Mouse (Mus musculus): ENCODE measurements around the gene Nckap1l. TPM values are rescaled to one million over a fixed set of nuclear protein-coding genes. Genes with fewer than 3 reads are reported as not detected.

Gene Nckap1l
- polyA plus RNA-seq (2014; fragmentation: Illumina TruSeq; extraction: RNeasy Lipid Tissue Mini Kit (QIAGEN cat#74804); ENCODE audit: low replicate concordance): 7.4 TPM

GRCm38 (mm10) chr15:103453551-103454218 lies at the start of gene Nckap1l:
Gene Nckap1l (plus strand): TSS chr15:103453794.

GRCm38 (mm10) chr15:103430241-103430640 lies 23.4 kb upstream of the Nckap1l start, which contains the start of gene Gtsf1:
Gene Gtsf1 (minus strand): TSS chr15:103430470.

DNA sequence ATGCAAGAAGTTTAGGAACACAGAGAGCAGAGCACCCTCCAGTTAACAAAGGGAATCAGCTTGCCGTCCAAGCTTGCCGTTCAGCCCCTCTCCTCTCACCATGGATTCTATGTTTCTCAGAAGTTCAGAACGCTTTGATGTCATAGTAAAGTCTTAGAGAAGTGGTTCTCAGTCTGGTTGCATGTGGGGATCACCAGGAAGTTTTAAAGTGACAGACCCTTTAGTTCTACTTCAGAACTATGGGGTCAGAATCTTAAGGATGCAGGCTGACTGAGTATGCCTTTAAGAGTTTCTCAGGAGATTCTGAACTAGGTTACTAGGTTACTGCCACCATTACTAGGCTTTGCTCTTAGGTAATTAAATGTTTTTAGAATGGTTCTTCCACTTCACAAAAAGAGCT lies 5.2 kb upstream of the Nckap1l start, which contains the start of gene Gtsf2:
TSS of gene Gtsf2 (minus strand) at position 101 of the 400 bp plus-strand sequence.

DNA sequence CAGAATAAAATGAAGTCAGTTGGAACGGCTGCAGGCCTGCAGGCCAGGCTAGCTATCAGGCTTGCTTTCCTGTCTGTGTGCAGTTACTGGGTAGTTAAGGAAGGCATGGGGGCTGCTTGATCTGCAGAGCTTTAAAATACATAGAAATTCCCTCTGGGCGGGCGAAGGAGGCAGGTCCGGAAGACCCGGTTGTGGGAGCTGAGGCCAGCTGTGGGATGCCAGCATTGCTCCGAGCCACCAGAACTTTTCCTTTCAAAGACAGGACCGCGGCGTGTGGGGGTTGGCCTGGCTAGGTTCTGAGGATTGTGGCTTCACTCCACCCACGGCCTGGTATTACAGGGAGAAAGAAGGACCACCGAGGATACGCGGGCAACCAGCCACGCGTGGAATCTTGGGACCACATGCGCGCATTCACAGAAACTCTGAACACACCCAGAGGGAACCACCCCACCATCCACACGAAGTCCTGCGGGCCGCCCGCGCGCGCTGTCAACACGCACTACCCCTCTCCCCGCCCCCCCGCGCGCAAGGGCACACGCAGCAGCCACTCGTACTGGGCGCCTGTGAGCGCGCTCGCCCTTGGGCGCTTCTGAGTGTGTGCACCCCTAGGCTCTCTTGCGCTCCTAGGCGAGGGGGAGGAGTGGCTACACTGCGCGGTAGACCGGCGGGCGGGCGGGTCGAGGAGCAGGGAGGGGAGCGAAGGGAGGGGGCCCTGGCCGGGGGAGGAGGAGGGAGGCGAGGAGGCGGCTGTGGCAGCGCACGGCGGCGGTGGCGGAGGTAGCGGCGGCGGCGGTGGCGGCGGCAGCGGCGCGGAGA lies 49.0 kb downstream of the Nckap1l start, which contains the start of gene Pde1b:
TSS of gene Pde1b (plus strand) at position 600 of the 816 bp plus-strand sequence.

DNA sequence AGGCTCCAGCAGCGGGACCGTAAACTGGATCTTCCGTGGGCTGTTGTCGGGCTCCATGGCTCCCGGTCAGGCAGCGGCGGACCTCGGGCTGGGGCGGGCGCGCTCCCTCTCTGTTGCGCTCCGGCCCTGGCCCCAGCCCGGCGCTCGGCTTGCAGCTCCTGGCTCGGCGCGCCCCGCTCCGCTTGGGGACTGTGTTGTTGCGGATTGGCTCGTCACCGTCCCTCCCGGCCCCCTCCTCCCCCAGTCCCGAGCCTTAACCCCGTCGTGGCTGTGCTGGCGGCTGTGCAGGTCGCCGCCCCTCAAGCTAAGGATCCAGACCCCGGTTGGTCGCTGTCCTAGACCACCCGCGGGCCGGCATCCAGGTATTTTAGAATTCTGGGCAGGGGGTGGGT lies 84.2 kb downstream of the Nckap1l start, which contains the start of gene Ppp1r1a:
TSS of gene Ppp1r1a (minus strand) at position 182 of the 392 bp plus-strand sequence.

Other genes with a start within 250 kb of the Nckap1l start
- gene Cbx5, start 214.0 kb upstream of the Nckap1l start, polyA plus RNA-seq (2014; fragmentation: Illumina TruSeq; extraction: RNeasy Lipid Tissue Mini Kit (QIAGEN cat#74804); ENCODE audit: low replicate concordance): 48.7 TPM
- gene Hnrnpa1, start 213.4 kb upstream of the Nckap1l start, polyA plus RNA-seq (2014; fragmentation: Illumina TruSeq; extraction: RNeasy Lipid Tissue Mini Kit (QIAGEN cat#74804); ENCODE audit: low replicate concordance): 367 TPM
- gene Nfe2, start 195.4 kb upstream of the Nckap1l start, polyA plus RNA-seq (2014; fragmentation: Illumina TruSeq; extraction: RNeasy Lipid Tissue Mini Kit (QIAGEN cat#74804); ENCODE audit: low replicate concordance): not detected
- 129 TPM for gene Copz1, start 181.1 kb upstream of the Nckap1l start, polyA plus RNA-seq (2014; fragmentation: Illumina TruSeq; extraction: RNeasy Lipid Tissue Mini Kit (QIAGEN cat#74804); ENCODE audit: low replicate concordance)
- not detected for gene Gpr84, start 143.2 kb upstream of the Nckap1l start, polyA plus RNA-seq (2014; fragmentation: Illumina TruSeq; extraction: RNeasy Lipid Tissue Mini Kit (QIAGEN cat#74804); ENCODE audit: low replicate concordance)
- gene Zfp385a, start 113.7 kb upstream of the Nckap1l start, polyA plus RNA-seq (2014; fragmentation: Illumina TruSeq; extraction: RNeasy Lipid Tissue Mini Kit (QIAGEN cat#74804); ENCODE audit: low replicate concordance): not detected
- gene Itga5, start 87.0 kb upstream of the Nckap1l start, polyA plus RNA-seq (2014; fragmentation: Illumina TruSeq; extraction: RNeasy Lipid Tissue Mini Kit (QIAGEN cat#74804); ENCODE audit: low replicate concordance): not detected
- gene Gtsf1, start 23.3 kb upstream of the Nckap1l start, polyA plus RNA-seq (2014; fragmentation: Illumina TruSeq; extraction: RNeasy Lipid Tissue Mini Kit (QIAGEN cat#74804); ENCODE audit: low replicate concordance): not detected
- not detected for gene Gtsf2, start 5.3 kb upstream of the Nckap1l start, polyA plus RNA-seq (2014; fragmentation: Illumina TruSeq; extraction: RNeasy Lipid Tissue Mini Kit (QIAGEN cat#74804); ENCODE audit: low replicate concordance)
- 1.2 TPM for gene Pde1b, start 49.2 kb downstream of the Nckap1l start, polyA plus RNA-seq (2014; fragmentation: Illumina TruSeq; extraction: RNeasy Lipid Tissue Mini Kit (QIAGEN cat#74804); ENCODE audit: low replicate concordance)
- gene Ppp1r1a, start 84.2 kb downstream of the Nckap1l start, polyA plus RNA-seq (2014; fragmentation: Illumina TruSeq; extraction: RNeasy Lipid Tissue Mini Kit (QIAGEN cat#74804); ENCODE audit: low replicate concordance): not detected
- 3.4 TPM for gene Glycam1, start 111.3 kb downstream of the Nckap1l start, polyA plus RNA-seq (2014; fragmentation: Illumina TruSeq; extraction: RNeasy Lipid Tissue Mini Kit (QIAGEN cat#74804); ENCODE audit: low replicate concordance)